Mouse (Mus musculus) liver, embryonic 13.5 days (tissue): ENCODE results near the gene Nsfl1c. TPM values are rescaled to one million over a fixed set of nuclear protein-coding genes. Genes with fewer than 3 reads are reported as not detected.

ENCODE experiments used
- ATAC-seq: fragments of 200-750 bp; cut with Nextera tagmentation; 2 replicates; pipeline ENCODE4 v1.8.0; 2017; ENCODE audit warnings: low read depth, mild to moderate bottlenecking, moderate number of reproducible peaks, moderate library complexity
- DNase-seq: peaks from one replicate; pipeline ENCODE4 v3.0.0; 2022
- H3K27ac ChIP-seq: fragments of 300-500 bp; sonication (generic); 2 replicates; pipeline ENCODE4 v1.5.1; 2015; ENCODE audit warnings: moderate library complexity, mild to moderate bottlenecking, inconsistent platforms
- H3K27me3 ChIP-seq: fragments of 300-500 bp; sonication (generic); 2 replicates; pipeline ENCODE4 v1.6.1; 2015; ENCODE audit warnings: mild to moderate bottlenecking, inconsistent platforms
- H3K36me3 ChIP-seq: fragments of 300-500 bp; sonication (generic); 2 replicates; pipeline ENCODE4 v1.6.1; 2015; ENCODE audit warnings: mild to moderate bottlenecking, inconsistent platforms
- H3K4me1 ChIP-seq: fragments of 300-500 bp; sonication (generic); replicated peaks from 2 replicates; pipeline ENCODE4 v1.6.1; 2015; ENCODE audit warnings: inconsistent platforms
- H3K4me2 ChIP-seq: fragments of 300-500 bp; sonication (generic); 2 replicates; pipeline ENCODE4 v1.6.1; 2015; ENCODE audit warnings: inconsistent platforms, mild to moderate bottlenecking, moderate library complexity
- H3K4me3 ChIP-seq: fragments of 300-500 bp; sonication (generic); replicated peaks from 2 replicates; pipeline ENCODE4 v1.5.1; 2015; ENCODE audit warnings: mild to moderate bottlenecking, inconsistent platforms
- H3K9ac ChIP-seq: fragments of 300-500 bp; sonication (generic); 2 replicates; pipeline ENCODE4 v1.6.1; 2015; ENCODE audit warnings: mild to moderate bottlenecking, inconsistent platforms
- H3K9me3 ChIP-seq: fragments of 300-500 bp; sonication (generic); replicated peaks from 2 replicates; pipeline ENCODE4 v1.6.1; 2016; ENCODE audit warnings: inconsistent platforms
- WGBS: fragments of 180-500 bp; shearing (Covaris S2); methylation state at CpG from one replicate; pipeline ENCODE4 v1.1.7; 2015; ENCODE audit not compliant: insufficient replicate concordance; 5-methylcytosine and 5-hydroxymethylcytosine counted together
- polyA plus RNA-seq: library from polyadenylated mRNA; unstranded; fragments of >200 nt; fragmentation: Nextera tagmentation; extraction: Ambion mirVana; gene quantifications from 2 replicates; pipeline ENCODE4 v1.2.1, GENCODE M21; 2015

The Nsfl1c gene
- polyA plus RNA-seq, 1 experiment from 2014 or later = 99.8 TPM

- Histone ChIP-seq H3K27me3 (peaks cover 12% of the 10 kb centered on the region; the same call in 1 of the 2 replicates), H3K27ac (no peak overlapping the region), H3K4me3 (no peak overlapping the region), H3K36me3 (no peaks in the 10 kb centered on the region), H3K9ac (no peak overlapping the region), H3K4me2 (no peak overlapping the region), H3K9me3 (no peaks in the 10 kb centered on the region), H3K4me1 (peaks cover 29% of the 10 kb centered on the region)
- DNase-seq (no peak), ATAC-seq (no peak)
- 61% methylated on average over 1 of the region's 1 CpGs for WGBS
Measured at GRCm38 (mm10) chr2:151528066-151528465, 34.1 kb downstream of the Nsfl1c start.

GRCm38 (mm10) chr2:151529169-151529568 lies 35.2 kb downstream of the Nsfl1c start:
- H3K36me3 ChIP-seq = no peaks in the 10 kb centered on the region
- no peak overlapping the region for H3K4me3 ChIP-seq
- H3K4me2 ChIP-seq = no peak overlapping the region
- ATAC-seq (no peak), DNase-seq (no peak)
- H3K9ac ChIP-seq = no peak overlapping the region
- H3K27ac ChIP-seq = no peak overlapping the region
- no peaks in the 10 kb centered on the region for H3K9me3 ChIP-seq
- H3K27me3 ChIP-seq = peaks cover 12% of the 10 kb centered on the region; the same call in 1 of the 2 replicates
- peaks cover 25% of the 10 kb centered on the region for H3K4me1 ChIP-seq

- WGBS = 12% methylated on average over 8 of the region's 8 CpGs
- no peaks in the 10 kb centered on the region for H3K36me3 ChIP-seq
- no peak overlapping the region for H3K27ac ChIP-seq
- H3K9ac ChIP-seq = 0 out of 2 replicates have a peak overlapping the region, but pooled peaks have one; percentile 4
- H3K4me2 ChIP-seq = no peak overlapping the region
- DNase-seq (no peak), ATAC-seq (peak; percentile 43)
- H3K9me3 ChIP-seq = no peaks in the 10 kb centered on the region
- peaks cover 6% of the 10 kb centered on the region; the same call in 1 of the 2 replicates for H3K27me3 ChIP-seq
- H3K4me3 ChIP-seq = no peak overlapping the region
- peaks cover 16% of the 10 kb centered on the region for H3K4me1 ChIP-seq
Measured at GRCm38 (mm10) chr2:151530378-151531230, 36.6 kb downstream of the Nsfl1c start.

GRCm38 (mm10) chr2:151533632-151534031 lies 39.6 kb downstream of the Nsfl1c start:
- no peak for ATAC-seq
- Histone ChIP-seq H3K9ac (no peak overlapping the region), H3K36me3 (no peaks in the 10 kb centered on the region), H3K27ac (no peak overlapping the region), H3K4me2 (no peak overlapping the region), H3K27me3 (no peaks in the 10 kb centered on the region), H3K4me3 (no peak overlapping the region), H3K9me3 (no peaks in the 10 kb centered on the region), H3K4me1 (peaks cover 16% of the 10 kb centered on the region)
- no peak for DNase-seq
- 51% methylated on average over 6 of the region's 6 CpGs for WGBS

GRCm38 (mm10) chr2:151535961-151536617 lies 42.1 kb downstream of the Nsfl1c start:
- no peak overlapping the region for H3K4me2 ChIP-seq
- no peaks in the 10 kb centered on the region for H3K9me3 ChIP-seq
- peaks cover 2% of the 10 kb centered on the region for H3K4me1 ChIP-seq
- H3K27me3 ChIP-seq = no peaks in the 10 kb centered on the region
- no peaks in the 10 kb centered on the region for H3K36me3 ChIP-seq
- H3K27ac ChIP-seq = no peak overlapping the region; the same call in 1 of the 2 replicates
- ATAC-seq = 0 out of 2 replicates have a peak, but pooled peaks have one; percentile 32
- WGBS = 15% methylated on average over 1 of the region's 1 CpGs
- no peak for DNase-seq
- H3K9ac ChIP-seq = no peak overlapping the region
- H3K4me3 ChIP-seq = no peak overlapping the region

- H3K36me3 ChIP-seq = no peaks in the 10 kb centered on the region
- no peak overlapping the region for H3K4me2 ChIP-seq
- no peak overlapping the region for H3K4me3 ChIP-seq
- ATAC-seq (0 out of 2 replicates have a peak, but pooled peaks have one; percentile 15), DNase-seq (no peak)
- WGBS = 42% methylated on average over 5 of the region's 5 CpGs
- H3K9ac ChIP-seq = no peak overlapping the region
- H3K9me3 ChIP-seq = no peaks in the 10 kb centered on the region
- H3K27me3 ChIP-seq = no peaks in the 10 kb centered on the region
- no peak overlapping the region; the same call in 1 of the 2 replicates for H3K27ac ChIP-seq
- peaks cover 6% of the 10 kb centered on the region for H3K4me1 ChIP-seq
Measured at GRCm38 (mm10) chr2:151536618-151536974, 42.6 kb downstream of the Nsfl1c start.

- whole genome bisulfite sequencing = 48% methylated on average over 4 of the region's 4 CpGs
- Histone ChIP-seq H3K27ac (no peak overlapping the region), H3K4me3 (no peak overlapping the region), H3K4me1 (peaks cover 20% of the 10 kb centered on the region), H3K9ac (no peak overlapping the region), H3K4me2 (no peak overlapping the region), H3K27me3 (no peaks in the 10 kb centered on the region), H3K36me3 (no peaks in the 10 kb centered on the region), H3K9me3 (no peaks in the 10 kb centered on the region)
- DNase-seq = no peak
- ATAC-seq = no peak
Measured at GRCm38 (mm10) chr2:151538646-151539045, 44.7 kb downstream of the Nsfl1c start.

- H3K9ac ChIP-seq = peak within 1 kb of the TSS; percentile 86
- peak within 1 kb of the TSS; percentile 80 for H3K4me3 ChIP-seq
- under 1% methylated on average over 65 of the region's 93 CpGs for WGBS
- no peaks in the 10 kb centered on the region for H3K27me3 ChIP-seq
- DNase-seq (peak; percentile 91), ATAC-seq (peak; percentile 95)
- peaks cover 25% of the 10 kb centered on the region for H3K36me3 ChIP-seq
- H3K4me1 ChIP-seq = peaks cover 40% of the 10 kb centered on the region
- H3K4me2 ChIP-seq = peak within 1 kb of the TSS; percentile 95
- H3K9me3 ChIP-seq = no peaks in the 10 kb centered on the region
- H3K27ac ChIP-seq = peak within 1 kb of the TSS; percentile 90
Measured at GRCm38 (mm10) chr2:151542323-151543062, 48.5 kb downstream of the Nsfl1c start, which contains the start of gene Fkbp1a. Fkbp1a (plus strand) TSS chr2:151542483.

- peaks cover 31% of the 10 kb centered on the region for H3K36me3 ChIP-seq
- peak overlapping the region; percentile 95 for H3K4me2 ChIP-seq
- H3K4me1 ChIP-seq = peaks cover 40% of the 10 kb centered on the region
- peak overlapping the region; percentile 90 for H3K27ac ChIP-seq
- H3K4me3 ChIP-seq = peak overlapping the region; percentile 80
- H3K9me3 ChIP-seq = no peaks in the 10 kb centered on the region
- H3K27me3 ChIP-seq = no peaks in the 10 kb centered on the region
- peak overlapping the region; percentile 86 for H3K9ac ChIP-seq
- 2% methylated on average over 21 of the region's 21 CpGs for WGBS
- DNase-seq (no peak), ATAC-seq (no peak)
Measured at GRCm38 (mm10) chr2:151543063-151543895, 49.3 kb downstream of the Nsfl1c start.

- 56% methylated on average over 6 of the region's 6 CpGs for WGBS
- Histone ChIP-seq H3K4me1 (peaks cover 40% of the 10 kb centered on the region), H3K4me2 (peak overlapping the region; percentile 95), H3K4me3 (no peak overlapping the region), H3K9ac (no peak overlapping the region), H3K9me3 (no peaks in the 10 kb centered on the region), H3K36me3 (peaks cover 37% of the 10 kb centered on the region), H3K27ac (no peak overlapping the region), H3K27me3 (no peaks in the 10 kb centered on the region)
- ATAC-seq = no peak
- no peak for DNase-seq
Measured at GRCm38 (mm10) chr2:151544673-151545072, 50.7 kb downstream of the Nsfl1c start.
